8 mouse cellular contexts compared by ENCODE assay signal in the genomic region with DNA sequence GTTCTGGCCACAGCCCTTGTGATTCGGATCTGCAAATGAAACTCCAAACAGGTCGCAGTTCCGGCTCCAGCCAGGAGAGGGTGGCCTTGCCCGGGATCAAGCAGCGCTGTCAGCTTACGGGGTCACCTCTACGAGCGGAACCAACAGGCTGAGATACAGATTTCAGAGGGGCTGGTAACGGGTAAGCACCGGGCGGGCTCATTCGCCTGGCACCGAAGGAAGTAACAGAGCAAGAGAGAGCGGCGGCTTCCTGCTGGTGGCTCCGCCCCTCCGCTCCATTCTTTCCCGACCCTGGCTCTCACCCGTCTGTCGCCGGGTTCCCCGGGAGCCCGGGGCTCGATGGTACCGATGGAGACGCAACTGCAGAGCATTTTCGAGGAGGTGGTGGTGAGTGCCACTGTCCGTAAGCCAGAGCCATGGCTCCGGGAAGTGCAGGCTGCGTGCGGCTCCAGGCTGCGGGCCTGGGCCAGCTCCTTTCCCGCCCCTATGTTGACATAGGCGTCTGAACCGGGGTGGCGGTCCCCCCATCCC. TPM values are rescaled to one million over a fixed set of nuclear protein-coding genes. Genes with fewer than 3 reads are reported as not detected.
A peak's percentile ranks its signal among the peaks of the same experiment; 100 is the strongest.
DNase-seq lines count a peak whose midpoint lies in the region; ATAC-seq lines count a peak whose summit lies in the region.

A gene (plus strand): TSS at position 227 of the 531 bp plus-strand sequence.

- H3K4me3 ChIP-seq in hindbrain, embryonic 15.5 days: peak within 1 kb of the TSS; percentile 61

- peak; percentile 96 for DNase-seq in T-cell, adult 2 months (ENCODE audit: low spot score)
- peak; percentile 99 to 100 for DNase-seq in cerebellum, postnatal 36 days
- DNase-seq in frontal cortex, postnatal 36 days (ENCODE audit: low spot score in 2 of 2): peak; percentile 99
- peak; percentile 97 for DNase-seq in left cerebral cortex, adult 11 months (ENCODE audit: low spot score)
- DNase-seq in lung, postnatal 4 days: peak; percentile 97 to 99
- peak; percentile 96 for DNase-seq in retina, postnatal 7 days (ENCODE audit: low read depth, low spot score)
- peak; percentile 96 for DNase-seq in urinary bladder, adult 2 months (ENCODE audit: low spot score)

- H3K9me3 ChIP-seq in hindbrain, embryonic 15.5 days: no peaks in the 10 kb centered on the region

- peak within 1 kb of the TSS; percentile 66 for H3K4me2 ChIP-seq in hindbrain, embryonic 15.5 days

- peak within 1 kb of the TSS; percentile 75 for H3K9ac ChIP-seq in hindbrain, embryonic 15.5 days

- no peaks in the 10 kb centered on the region for H3K27me3 ChIP-seq in hindbrain, embryonic 15.5 days

- ATAC-seq in hindbrain, embryonic 15.5 days (ENCODE audit: low FRiP score, low read depth): peak; percentile 100

- peak within 1 kb of the TSS; percentile 64 for H3K27ac ChIP-seq in hindbrain, embryonic 15.5 days (replicated peaks)

- peaks cover 7% of the 10 kb centered on the region for H3K4me1 ChIP-seq in hindbrain, embryonic 15.5 days (replicated peaks)

- peaks cover 22% of the 10 kb centered on the region for H3K36me3 ChIP-seq in hindbrain, embryonic 15.5 days

- WGBS in hindbrain, embryonic 15.5 days: under 1% methylated on average over 36 of the region's 36 CpGs

RNA-seq across cellular contexts. Expression of the gene that starts here (rescaled TPM):
- 23.4 and 23.9 TPM in 2 replicates for polyA plus RNA-seq in hindbrain, embryonic 15.5 days (2015; fragmentation: Nextera tagmentation; extraction: Ambion mirVana)
- 18.2 and 19.7 TPM in 2 replicates for polyA plus RNA-seq in urinary bladder, adult 2 months (2012; rRNA removed)

Comparison
In these comparisons a context has a peak if more than half of its experiments do, and no peak if none do; other contexts are left out.
1. Peak in every context shown above with its lines: DNase-seq, ATAC-seq, H3K4me3 ChIP-seq and H3K27ac ChIP-seq.